Mouse (Mus musculus) kidney, adult 2 months (tissue): ENCODE results near the gene Gpr4.

Source experiments
- CTCF ChIP-seq: fragments of 200-500 bp; conservative IDR thresholded peaks from 2 replicates; pipeline ENCODE4 v1.5.1; 2011; ENCODE audit warnings: low read depth, mild to moderate bottlenecking, control low read depth, low read length, moderate library complexity, mixed read lengths; ENCODE audit not compliant: insufficient read depth, insufficient read length
- POLR2A ChIP-seq: fragments of 200-500 bp; IDR thresholded peaks from one replicate; pipeline ENCODE4 v1.6.1; 2011; ENCODE audit warnings: low read depth, low read length, control low read depth

DNA sequence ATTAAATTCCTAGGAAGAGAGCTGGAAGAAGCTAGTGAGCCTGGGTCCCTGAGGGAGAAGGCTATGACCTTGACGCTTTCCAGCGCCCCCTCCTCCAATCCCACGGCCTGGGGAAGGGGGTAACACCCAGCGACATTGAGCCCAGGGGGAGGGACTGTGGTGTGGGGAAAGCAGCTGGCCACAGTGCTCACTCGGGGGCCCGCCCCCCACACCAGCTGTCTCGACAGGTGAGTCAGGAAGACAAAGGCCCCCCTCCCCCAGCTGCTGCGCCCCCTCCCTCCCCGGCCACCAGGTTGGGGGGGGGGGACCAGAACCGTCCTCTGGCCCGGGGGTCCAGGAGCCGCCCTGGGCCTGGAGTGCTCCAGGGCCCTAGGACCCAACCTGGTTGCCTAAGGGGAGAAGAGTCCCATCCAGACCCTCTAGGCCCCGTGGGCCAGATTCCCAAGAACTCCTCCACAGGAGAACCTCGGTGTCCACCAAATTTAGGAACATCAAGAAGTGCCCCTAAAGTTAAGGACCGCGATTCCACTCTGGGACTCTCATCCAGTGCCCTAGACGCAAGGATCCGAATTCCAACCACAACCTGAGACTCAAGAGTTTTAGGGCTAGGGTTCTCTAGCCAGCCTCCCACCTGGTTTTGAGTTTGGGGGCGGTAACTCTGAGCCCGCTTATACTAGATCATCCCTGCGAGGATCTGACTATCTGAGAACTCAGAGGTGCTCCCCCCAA, 58.3 kb downstream of the Gpr4 start:
- TF ChIP-seq CTCF (no peak), POLR2A (no peak)
